Mouse (Mus musculus) intestine, embryonic 16.5 days (tissue): ENCODE data around the gene Smad1. TPM values are rescaled to one million over a fixed set of nuclear protein-coding genes. Genes with fewer than 3 reads are reported as not detected.

Experiments used
- ATAC-seq: fragments of 200-750 bp; cut with Nextera tagmentation; 2 replicates; pipeline ENCODE4 v1.8.0; 2017; ENCODE audit warnings: moderate TSS enrichment, moderate library complexity
- H3K27ac ChIP-seq: fragments of 300-500 bp; sonication (generic); 2 replicates; pipeline ENCODE4 v1.5.1; 2014; ENCODE audit warnings: mild to moderate bottlenecking, low read length
- H3K27me3 ChIP-seq: fragments of 300-500 bp; sonication (generic); replicated peaks from 2 replicates; pipeline ENCODE4 v1.6.1; 2014; ENCODE audit warnings: low read length, control low read depth, mixed read lengths; ENCODE audit not compliant: control insufficient read depth, insufficient read depth
- H3K36me3 ChIP-seq: fragments of 300-500 bp; sonication (generic); 2 replicates; pipeline ENCODE4 v1.6.1; 2014; ENCODE audit warnings: low read length, control low read depth; ENCODE audit not compliant: control insufficient read depth, insufficient read depth
- H3K4me1 ChIP-seq: fragments of 300-500 bp; sonication (generic); 2 replicates; pipeline ENCODE4 v1.6.1; 2014; ENCODE audit warnings: low read length, control low read depth, mixed read lengths; ENCODE audit not compliant: control insufficient read depth, insufficient read depth
- H3K4me2 ChIP-seq: fragments of 300-500 bp; sonication (generic); 2 replicates; pipeline ENCODE4 v1.6.1; 2014; ENCODE audit warnings: low read depth, low read length, control low read depth
- H3K4me3 ChIP-seq: fragments of 300-500 bp; sonication (generic); 2 replicates; pipeline ENCODE4 v1.5.1; 2014; ENCODE audit warnings: mild to moderate bottlenecking, low read length
- H3K9ac ChIP-seq: fragments of 300-500 bp; sonication (generic); 2 replicates; pipeline ENCODE4 v1.6.1; 2014; ENCODE audit warnings: low read depth, low read length
- H3K9me3 ChIP-seq: fragments of 300-500 bp; sonication (generic); 2 replicates; pipeline ENCODE4 v1.6.1; 2016; ENCODE audit warnings: low read length, control low read depth; ENCODE audit not compliant: control insufficient read depth
- WGBS: fragments of 180-500 bp; shearing (Covaris S2); extraction: QIAGEN DNeasy Blood & Tissue Kit; methylation state at CpG from one replicate; pipeline ENCODE4 v1.1.7; 2014; 5-methylcytosine and 5-hydroxymethylcytosine counted together
- polyA plus RNA-seq: library from polyadenylated mRNA; unstranded; fragments of >200 nt; fragmentation: Nextera tagmentation; extraction: Ambion mirVana; gene quantifications from 2 replicates; pipeline ENCODE4 v1.2.1, GENCODE M21; 2015

Smad1 gene
- polyA plus RNA-seq, 1 experiment from 2014 or later, result 33.6 TPM

GRCm38 (mm10) chr8:79299704-79300103, 99.6 kb downstream of the Smad1 start:
- Histone ChIP-seq H3K36me3 (no peaks in the 10 kb centered on the region), H3K4me2 (no peak overlapping the region), H3K27ac (no peak overlapping the region), H3K9me3 (no peaks in the 10 kb centered on the region), H3K4me1 (0 out of 2 replicates have a peak, but pooled peaks cover 2% of the 10 kb centered on the region), H3K9ac (no peak overlapping the region), H3K4me3 (no peak overlapping the region), H3K27me3 (no peaks in the 10 kb centered on the region)
- WGBS, result 76% methylated on average over 5 of the region's 5 CpGs
- ATAC-seq, result no peak

- H3K27me3 ChIP-seq, result no peaks in the 10 kb centered on the region
- no peak overlapping the region for H3K27ac ChIP-seq
- H3K4me3 ChIP-seq, result no peak overlapping the region
- no peaks in the 10 kb centered on the region for H3K36me3 ChIP-seq
- WGBS, result 44% methylated on average over 3 of the region's 3 CpGs
- no peak for ATAC-seq
- no peak overlapping the region for H3K4me2 ChIP-seq
- no peak overlapping the region for H3K9ac ChIP-seq
- no peaks in the 10 kb centered on the region for H3K9me3 ChIP-seq
- peaks cover 12% of the 10 kb centered on the region; the same call in 1 of the 2 replicates for H3K4me1 ChIP-seq
Measured at GRCm38 (mm10) chr8:79297763-79298162, 101.6 kb downstream of the Smad1 start.

GRCm38 (mm10) chr8:79295276-79296105, 103.8 kb downstream of the Smad1 start:
- ATAC-seq, result no peak
- Histone ChIP-seq H3K4me2 (peak overlapping the region; percentile 87), H3K9me3 (no peaks in the 10 kb centered on the region), H3K36me3 (no peaks in the 10 kb centered on the region), H3K9ac (peak overlapping the region; percentile 95), H3K27ac (peak overlapping the region; percentile 97), H3K4me3 (peak overlapping the region; percentile 77), H3K4me1 (peaks cover 12% of the 10 kb centered on the region; the same call in 1 of the 2 replicates), H3K27me3 (no peaks in the 10 kb centered on the region)
- 9% methylated on average over 18 of the region's 18 CpGs for WGBS

GRCm38 (mm10) chr8:79294610-79295275, 104.6 kb downstream of the Smad1 start, which contains the start of gene Mmaa:
TSS of gene Mmaa (minus strand) at chr8:79294937.
- peak within 1 kb of the TSS; percentile 97 for H3K27ac ChIP-seq
- H3K4me1 ChIP-seq, result peaks cover 12% of the 10 kb centered on the region; the same call in 1 of the 2 replicates
- peak within 1 kb of the TSS; percentile 77 for H3K4me3 ChIP-seq
- H3K9me3 ChIP-seq, result no peaks in the 10 kb centered on the region
- WGBS, result under 1% methylated on average over 72 of the region's 74 CpGs
- ATAC-seq, result peak; percentile 98
- H3K36me3 ChIP-seq, result no peaks in the 10 kb centered on the region
- peak within 1 kb of the TSS; percentile 87 for H3K4me2 ChIP-seq
- no peaks in the 10 kb centered on the region for H3K27me3 ChIP-seq
- H3K9ac ChIP-seq, result peak within 1 kb of the TSS; percentile 95

- H3K4me2 ChIP-seq, result peak overlapping the region; percentile 48
- H3K27ac ChIP-seq, result no peak overlapping the region
- H3K4me1 ChIP-seq, result peaks cover 12% of the 10 kb centered on the region; the same call in 1 of the 2 replicates
- no peak overlapping the region for H3K9ac ChIP-seq
- 45% methylated on average over 3 of the region's 3 CpGs for WGBS
- H3K36me3 ChIP-seq, result no peaks in the 10 kb centered on the region
- peak overlapping the region; percentile 9 for H3K4me3 ChIP-seq
- H3K27me3 ChIP-seq, result no peaks in the 10 kb centered on the region
- ATAC-seq, result no peak
- H3K9me3 ChIP-seq, result no peaks in the 10 kb centered on the region
Measured at GRCm38 (mm10) chr8:79293841-79294240, 105.5 kb downstream of the Smad1 start.

GRCm38 (mm10) chr8:79292712-79293264, 106.5 kb downstream of the Smad1 start:
- H3K4me3 ChIP-seq, result no peak overlapping the region
- 69% methylated on average over 3 of the region's 3 CpGs for WGBS
- H3K9ac ChIP-seq, result no peak overlapping the region
- peaks cover 12% of the 10 kb centered on the region; the same call in 1 of the 2 replicates for H3K4me1 ChIP-seq
- ATAC-seq, result no peak
- no peaks in the 10 kb centered on the region for H3K27me3 ChIP-seq
- no peak overlapping the region for H3K27ac ChIP-seq
- 0 out of 2 replicates have a peak overlapping the region, but pooled peaks have one; percentile 48 for H3K4me2 ChIP-seq
- H3K36me3 ChIP-seq, result no peaks in the 10 kb centered on the region
- no peaks in the 10 kb centered on the region for H3K9me3 ChIP-seq

GRCm38 (mm10) chr8:79289592-79289991, 109.7 kb downstream of the Smad1 start:
- no peaks in the 10 kb centered on the region for H3K27me3 ChIP-seq
- peaks cover 10% of the 10 kb centered on the region; the same call in 1 of the 2 replicates for H3K4me1 ChIP-seq
- WGBS, result 69% methylated on average over 5 of the region's 5 CpGs
- ATAC-seq, result no peak
- no peak overlapping the region for H3K4me3 ChIP-seq
- no peaks in the 10 kb centered on the region for H3K36me3 ChIP-seq
- no peak overlapping the region for H3K9ac ChIP-seq
- H3K4me2 ChIP-seq, result no peak overlapping the region
- no peak overlapping the region for H3K27ac ChIP-seq
- no peaks in the 10 kb centered on the region for H3K9me3 ChIP-seq

GRCm38 (mm10) chr8:79288681-79289080, 110.6 kb downstream of the Smad1 start:
- no peak overlapping the region for H3K9ac ChIP-seq
- H3K4me1 ChIP-seq, result peaks cover 8% of the 10 kb centered on the region; the same call in 1 of the 2 replicates
- H3K27me3 ChIP-seq, result no peaks in the 10 kb centered on the region
- H3K36me3 ChIP-seq, result no peaks in the 10 kb centered on the region
- no peak overlapping the region for H3K27ac ChIP-seq
- no peaks in the 10 kb centered on the region for H3K9me3 ChIP-seq
- H3K4me3 ChIP-seq, result no peak overlapping the region
- 54% methylated on average over 2 of the region's 2 CpGs for WGBS
- H3K4me2 ChIP-seq, result no peak overlapping the region
- ATAC-seq, result no peak
